Comparison of ENCODE assay signal across 17 mouse cellular contexts in genomic region chr10:23195337-23195736, GRCm38 (mm10).
DNase-seq lines count a peak whose midpoint lies in the region; ATAC-seq lines count a peak whose summit lies in the region.
"Had no signal": no experiment of that assay in that cellular context is flagged by ENCODE, and none has a peak within 500 bp of the region (broad histone marks: within the 10 kb centered on the region; RNA-seq: fewer than 3 reads in every experiment).

No protein-coding gene starts in this region.

- no peak overlapping the region for H3K9ac ChIP-seq in midbrain, embryonic 11.5 days (ENCODE audit: low read length)
- no peak overlapping the region for H3K9ac ChIP-seq in midbrain, embryonic 16.5 days (ENCODE audit: low read depth, low read length)
- H3K9ac ChIP-seq: hindbrain, embryonic 15.5 days; lung, embryonic 15.5 days had no signal

- ATAC-seq in midbrain, embryonic 11.5 days (ENCODE audit: low FRiP score), result peak; percentile 55; the same call in 1 of the 2 replicates
- ATAC-seq in midbrain, embryonic 16.5 days, result no peak

- H3K27ac ChIP-seq in heart, embryonic 10.5 days, result no peak overlapping the region
- H3K27ac ChIP-seq in midbrain, embryonic 11.5 days (ENCODE audit: low read depth, low read length), result no peak overlapping the region
- no peak overlapping the region for H3K27ac ChIP-seq in midbrain, embryonic 16.5 days (ENCODE audit: low read length)
- no peak overlapping the region for H3K27ac ChIP-seq in embryonic facial prominence, embryonic 10.5 days (replicated peaks)
- H3K27ac ChIP-seq: hindbrain, embryonic 15.5 days; lung, embryonic 15.5 days had no signal

- H3K36me3 ChIP-seq in heart, embryonic 10.5 days, result no peaks in the 10 kb centered on the region
- H3K36me3 ChIP-seq in midbrain, embryonic 11.5 days (ENCODE audit: control insufficient read depth, insufficient read depth, low read length), result no peaks in the 10 kb centered on the region
- H3K36me3 ChIP-seq in midbrain, embryonic 16.5 days (ENCODE audit: control insufficient read depth, insufficient read depth, low read length), result no peaks in the 10 kb centered on the region
- H3K36me3 ChIP-seq in embryonic facial prominence, embryonic 10.5 days (replicated peaks), result no peaks in the 10 kb centered on the region
- H3K36me3 ChIP-seq: hindbrain, embryonic 15.5 days; lung, embryonic 15.5 days had no signal

- H3K9me3 ChIP-seq in heart, embryonic 10.5 days, result no peaks in the 10 kb centered on the region
- no peaks in the 10 kb centered on the region for H3K9me3 ChIP-seq in midbrain, embryonic 11.5 days (ENCODE audit: control insufficient read depth, low read length)
- no peaks in the 10 kb centered on the region for H3K9me3 ChIP-seq in midbrain, embryonic 16.5 days (replicated peaks; ENCODE audit: control insufficient read depth, low read length, poor library complexity, severe bottlenecking)
- no peaks in the 10 kb centered on the region for H3K9me3 ChIP-seq in embryonic facial prominence, embryonic 10.5 days
- H3K9me3 ChIP-seq: hindbrain, embryonic 15.5 days; lung, embryonic 15.5 days had no signal

- no peaks in the 10 kb centered on the region for H3K27me3 ChIP-seq in heart, embryonic 10.5 days (ENCODE audit: insufficient read depth, poor library complexity, severe bottlenecking)
- no peaks in the 10 kb centered on the region for H3K27me3 ChIP-seq in midbrain, embryonic 11.5 days (ENCODE audit: control insufficient read depth, insufficient read depth, low read length)
- no peaks in the 10 kb centered on the region for H3K27me3 ChIP-seq in midbrain, embryonic 16.5 days (ENCODE audit: control insufficient read depth, insufficient read depth, low read depth, low read length)
- H3K27me3 ChIP-seq in embryonic facial prominence, embryonic 10.5 days (replicated peaks; ENCODE audit: low read depth, poor library complexity, severe bottlenecking), result no peaks in the 10 kb centered on the region
- H3K27me3 ChIP-seq: hindbrain, embryonic 15.5 days; lung, embryonic 15.5 days had no signal

- DNase-seq in heart, adult 11 months, result peak; percentile 60
- no peak for DNase-seq in heart, embryonic 10.5 days (ENCODE audit: low spot score)
- DNase-seq in midbrain, embryonic 11.5 days (ENCODE audit: low spot score, missing footprints), result no peak
- DNase-seq in embryonic facial prominence, embryonic 10.5 days (ENCODE audit: low spot score), result peak; percentile 15
- DNase-seq in mesoderm, embryonic 11.5 days (ENCODE audit: low read depth, low spot score), result peak; percentile 66
- DNase-seq in urinary bladder, adult 18-20 months (ENCODE audit: low spot score in 2 of 2), result no peak
- DNase-seq in left cerebral cortex, adult 8-10 months (ENCODE audit: low spot score in 2 of 2), result no peak
- DNase-seq: B cell, adult 2 months; cerebellum, postnatal 10 days; gastrocnemius, postnatal 10 days; kidney, adult 8-10 months; left cerebral cortex, postnatal 4 days; right cerebral cortex, postnatal 25 days; thymus, postnatal 14 days had no signal

- H3K4me2 ChIP-seq in midbrain, embryonic 11.5 days, result no peak overlapping the region
- H3K4me2 ChIP-seq in midbrain, embryonic 16.5 days (ENCODE audit: low read length), result no peak overlapping the region
- H3K4me2 ChIP-seq: hindbrain, embryonic 15.5 days; lung, embryonic 15.5 days had no signal

- WGBS in heart, embryonic 10.5 days, result 66% methylated on average over 2 of the region's 2 CpGs
- 50% methylated on average over 2 of the region's 2 CpGs for WGBS in midbrain, embryonic 11.5 days
- 34% methylated on average over 2 of the region's 2 CpGs for WGBS in midbrain, embryonic 16.5 days
- WGBS in embryonic facial prominence, embryonic 10.5 days, result 58% methylated on average over 2 of the region's 2 CpGs

- H3K4me1 ChIP-seq in heart, embryonic 10.5 days, result no peaks in the 10 kb centered on the region
- H3K4me1 ChIP-seq in midbrain, embryonic 11.5 days (ENCODE audit: control insufficient read depth, insufficient read depth, low read length), result peaks cover 2% of the 10 kb centered on the region; the same call in 1 of the 2 replicates
- no peaks in the 10 kb centered on the region for H3K4me1 ChIP-seq in midbrain, embryonic 16.5 days (ENCODE audit: control insufficient read depth, insufficient read depth, low read length)
- H3K4me1 ChIP-seq in embryonic facial prominence, embryonic 10.5 days, result peaks cover 10% of the 10 kb centered on the region

- H3K4me3 ChIP-seq in heart, embryonic 10.5 days, result no peak overlapping the region
- no peak overlapping the region for H3K4me3 ChIP-seq in midbrain, embryonic 11.5 days (ENCODE audit: low read depth, low read length)
- H3K4me3 ChIP-seq in midbrain, embryonic 16.5 days (ENCODE audit: low read depth, low read length), result no peak overlapping the region
- H3K4me3 ChIP-seq in embryonic facial prominence, embryonic 10.5 days, result no peak overlapping the region
- H3K4me3 ChIP-seq: hindbrain, embryonic 15.5 days; lung, embryonic 15.5 days had no signal

Comparison
In these comparisons a context has a peak if more than half of its experiments do, and no peak if none do; other contexts are left out.
1. DNase-seq: peak in heart, adult 11 months (single experiment), embryonic facial prominence, embryonic 10.5 days (single experiment) and mesoderm, embryonic 11.5 days (single experiment); none in heart, embryonic 10.5 days (single experiment), midbrain, embryonic 11.5 days (single experiment), urinary bladder, adult 18-20 months (0 of 2) and left cerebral cortex, adult 8-10 months (0 of 2).